Mouse (Mus musculus): Measurements from ENCODE around the gene Twnk. TPM values are rescaled to one million over a fixed set of nuclear protein-coding genes. Genes with fewer than 3 reads are reported as not detected.
A peak's percentile ranks its signal among the peaks of the same experiment; 100 is the strongest.

Gene Twnk
- polyA plus RNA-seq (2015; fragmentation: Nextera tagmentation; extraction: Ambion mirVana) = 20.2 and 22.1 TPM in 2 replicates

- Histone ChIP-seq H3K4me1 (peaks cover 28% of the 10 kb centered on the region), H3K4me2 (replicated peaks) (peak within 1 kb of the TSS; percentile 79), H3K36me3 (peaks cover 47% of the 10 kb centered on the region), H3K27me3 (no peaks in the 10 kb centered on the region), H3K9me3 (replicated peaks) (no peaks in the 10 kb centered on the region), H3K9ac (peak within 1 kb of the TSS; percentile 77), H3K4me3 (replicated peaks) (peak within 1 kb of the TSS; percentile 97), H3K27ac (replicated peaks) (peak within 1 kb of the TSS; percentile 83)
- no peak for ATAC-seq (ENCODE audit: insufficient number of reproducible peaks, low FRiP score, low TSS enrichment, low read depth)
- 10% methylated on average over 16 of the region's 16 CpGs for WGBS
Observed at GRCm38 (mm10) chr19:45005444-45005843, at the start of gene Twnk. Gene Twnk, plus strand, starts transcription at chr19:45005663.

GRCm38 (mm10) chr19:44959633-44960032, 45.8 kb upstream of the Twnk start:
- H3K27me3 ChIP-seq = no peaks in the 10 kb centered on the region
- H3K27ac ChIP-seq (replicated peaks) = no peak overlapping the region
- WGBS = 93% methylated on average over 2 of the region's 2 CpGs
- no peak overlapping the region for H3K4me3 ChIP-seq (replicated peaks)
- H3K9ac ChIP-seq = no peak overlapping the region
- no peaks in the 10 kb centered on the region for H3K4me1 ChIP-seq
- no peak overlapping the region for H3K4me2 ChIP-seq (replicated peaks)
- no peaks in the 10 kb centered on the region for H3K9me3 ChIP-seq (replicated peaks)
- ATAC-seq (ENCODE audit: insufficient number of reproducible peaks, low FRiP score, low TSS enrichment, low read depth) = no peak
- H3K36me3 ChIP-seq = peaks cover 74% of the 10 kb centered on the region

GRCm38 (mm10) chr19:44965978-44966377, 39.5 kb upstream of the Twnk start:
- H3K36me3 ChIP-seq = peaks cover 79% of the 10 kb centered on the region
- no peak overlapping the region for H3K4me3 ChIP-seq (replicated peaks)
- no peaks in the 10 kb centered on the region for H3K4me1 ChIP-seq
- H3K27me3 ChIP-seq = no peaks in the 10 kb centered on the region
- WGBS = 94% methylated on average over 1 of the region's 1 CpGs
- no peaks in the 10 kb centered on the region for H3K9me3 ChIP-seq (replicated peaks)
- H3K9ac ChIP-seq = no peak overlapping the region
- H3K4me2 ChIP-seq (replicated peaks) = no peak overlapping the region
- no peak overlapping the region for H3K27ac ChIP-seq (replicated peaks)
- no peak for ATAC-seq (ENCODE audit: insufficient number of reproducible peaks, low FRiP score, low TSS enrichment, low read depth)

- WGBS = 86% methylated on average over 3 of the region's 3 CpGs
- Histone ChIP-seq H3K36me3 (peaks cover 88% of the 10 kb centered on the region), H3K9me3 (replicated peaks) (no peaks in the 10 kb centered on the region), H3K9ac (no peak overlapping the region), H3K4me1 (no peaks in the 10 kb centered on the region), H3K4me3 (replicated peaks) (no peak overlapping the region), H3K27ac (replicated peaks) (no peak overlapping the region), H3K4me2 (replicated peaks) (no peak overlapping the region), H3K27me3 (no peaks in the 10 kb centered on the region)
- ATAC-seq (ENCODE audit: insufficient number of reproducible peaks, low FRiP score, low TSS enrichment, low read depth) = no peak
Observed at GRCm38 (mm10) chr19:44968329-44968728, 37.1 kb upstream of the Twnk start.

- Histone ChIP-seq H3K27me3 (no peaks in the 10 kb centered on the region), H3K36me3 (peaks cover 90% of the 10 kb centered on the region)
- 72% methylated on average over 6 of the region's 6 CpGs for WGBS
Observed at GRCm38 (mm10) chr19:44976636-44977035, 28.8 kb upstream of the Twnk start.

GRCm38 (mm10) chr19:44977148-44977547, 28.3 kb upstream of the Twnk start:
- H3K4me2 ChIP-seq (replicated peaks) = no peak overlapping the region
- H3K9me3 ChIP-seq (replicated peaks) = no peaks in the 10 kb centered on the region
- ATAC-seq (ENCODE audit: insufficient number of reproducible peaks, low FRiP score, low TSS enrichment, low read depth) = no peak
- H3K27me3 ChIP-seq = no peaks in the 10 kb centered on the region
- peaks cover 90% of the 10 kb centered on the region for H3K36me3 ChIP-seq
- H3K9ac ChIP-seq = no peak overlapping the region
- H3K4me3 ChIP-seq (replicated peaks) = no peak overlapping the region
- H3K27ac ChIP-seq (replicated peaks) = no peak overlapping the region
- H3K4me1 ChIP-seq = no peaks in the 10 kb centered on the region
- 88% methylated on average over 6 of the region's 6 CpGs for WGBS

More at GRCm38 (mm10) chr19:44976636-44977035, 28.8 kb upstream of the Twnk start:
- Histone ChIP-seq H3K9me3 (replicated peaks) (no peaks in the 10 kb centered on the region), H3K4me1 (no peaks in the 10 kb centered on the region), H3K9ac (no peak overlapping the region), H3K4me2 (replicated peaks) (no peak overlapping the region), H3K27ac (replicated peaks) (no peak overlapping the region), H3K4me3 (replicated peaks) (no peak overlapping the region)
- no peak for ATAC-seq (ENCODE audit: insufficient number of reproducible peaks, low FRiP score, low TSS enrichment, low read depth)

- H3K27me3 ChIP-seq = no peaks in the 10 kb centered on the region
- H3K27ac ChIP-seq (replicated peaks) = no peak overlapping the region
- no peaks in the 10 kb centered on the region for H3K4me1 ChIP-seq
- H3K4me2 ChIP-seq (replicated peaks) = no peak overlapping the region
- no peaks in the 10 kb centered on the region for H3K9me3 ChIP-seq (replicated peaks)
- H3K9ac ChIP-seq = no peak overlapping the region
- WGBS = 83% methylated on average over 2 of the region's 2 CpGs
- peaks cover 58% of the 10 kb centered on the region for H3K36me3 ChIP-seq
- ATAC-seq (ENCODE audit: insufficient number of reproducible peaks, low FRiP score, low TSS enrichment, low read depth) = no peak
- no peak overlapping the region for H3K4me3 ChIP-seq (replicated peaks)
Observed at GRCm38 (mm10) chr19:44980787-44981186, 24.7 kb upstream of the Twnk start.

GRCm38 (mm10) chr19:44982477-44983115, 22.9 kb upstream of the Twnk start:
- H3K4me1 ChIP-seq = no peaks in the 10 kb centered on the region
- H3K36me3 ChIP-seq = peaks cover 40% of the 10 kb centered on the region
- ATAC-seq (ENCODE audit: insufficient number of reproducible peaks, low FRiP score, low TSS enrichment, low read depth) = no peak
- H3K4me2 ChIP-seq (replicated peaks) = no peak overlapping the region
- no peaks in the 10 kb centered on the region for H3K9me3 ChIP-seq (replicated peaks)
- 80% methylated on average over 7 of the region's 7 CpGs for WGBS
- no peak overlapping the region for H3K4me3 ChIP-seq (replicated peaks)
- no peak overlapping the region for H3K9ac ChIP-seq
- no peaks in the 10 kb centered on the region for H3K27me3 ChIP-seq
- no peak overlapping the region for H3K27ac ChIP-seq (replicated peaks)

- ATAC-seq (ENCODE audit: insufficient number of reproducible peaks, low FRiP score, low TSS enrichment, low read depth) = no peak
- WGBS = 85% methylated on average over 6 of the region's 6 CpGs
Observed at GRCm38 (mm10) chr19:44983366-44983765, 22.1 kb upstream of the Twnk start.

GRCm38 (mm10) chr19:44984420-44984819, 21.0 kb upstream of the Twnk start:
- Histone ChIP-seq H3K9ac (no peak overlapping the region), H3K4me1 (peaks cover 9% of the 10 kb centered on the region), H3K9me3 (replicated peaks) (no peaks in the 10 kb centered on the region), H3K4me2 (replicated peaks) (no peak overlapping the region), H3K27me3 (no peaks in the 10 kb centered on the region), H3K4me3 (replicated peaks) (no peak overlapping the region), H3K27ac (replicated peaks) (no peak overlapping the region), H3K36me3 (peaks cover 23% of the 10 kb centered on the region)
- 89% methylated on average over 4 of the region's 4 CpGs for WGBS
- no peak for ATAC-seq (ENCODE audit: insufficient number of reproducible peaks, low FRiP score, low TSS enrichment, low read depth)

More at GRCm38 (mm10) chr19:44983366-44983765, 22.1 kb upstream of the Twnk start:
- H3K4me1 ChIP-seq = peaks cover 4% of the 10 kb centered on the region
- H3K9me3 ChIP-seq (replicated peaks) = no peaks in the 10 kb centered on the region
- no peak overlapping the region for H3K9ac ChIP-seq
- no peaks in the 10 kb centered on the region for H3K27me3 ChIP-seq
- peaks cover 32% of the 10 kb centered on the region for H3K36me3 ChIP-seq
- H3K4me2 ChIP-seq (replicated peaks) = no peak overlapping the region
- H3K4me3 ChIP-seq (replicated peaks) = no peak overlapping the region
- H3K27ac ChIP-seq (replicated peaks) = no peak overlapping the region

GRCm38 (mm10) chr19:44985159-44985988, 20.1 kb upstream of the Twnk start:
- Histone ChIP-seq H3K4me1 (peaks cover 19% of the 10 kb centered on the region), H3K27me3 (no peaks in the 10 kb centered on the region), H3K4me3 (replicated peaks) (no peak overlapping the region), H3K27ac (replicated peaks) (no peak overlapping the region), H3K4me2 (replicated peaks) (no peak overlapping the region), H3K36me3 (peaks cover 18% of the 10 kb centered on the region), H3K9ac (no peak overlapping the region), H3K9me3 (replicated peaks) (no peaks in the 10 kb centered on the region)
- WGBS = 45% methylated on average over 5 of the region's 5 CpGs
- no peak for ATAC-seq (ENCODE audit: insufficient number of reproducible peaks, low FRiP score, low TSS enrichment, low read depth)

Data from embryonic facial prominence, embryonic 15.5 days (tissue).